Mouse (Mus musculus) ES-Bruce4 (cell line): ENCODE data around the gene Cerk. TPM values are rescaled to one million over a fixed set of nuclear protein-coding genes. Genes with fewer than 3 reads are reported as not detected.

Experiments used
- H3K27ac ChIP-seq: 2 replicates; pipeline ENCODE4 v1.5.1; 2012; ENCODE audit warnings: low read length, inconsistent platforms; ENCODE audit not compliant: insufficient read depth
- H3K27me3 ChIP-seq: 2 replicates; pipeline ENCODE4 v1.6.1; 2012; ENCODE audit warnings: mild to moderate bottlenecking, low read length, inconsistent platforms; ENCODE audit not compliant: control insufficient read depth, poor library complexity, insufficient read depth, severe bottlenecking
- H3K36me3 ChIP-seq: 2 replicates; pipeline ENCODE4 v1.6.1; 2012; ENCODE audit warnings: inconsistent platforms, mild to moderate bottlenecking, low read length, moderate library complexity; ENCODE audit not compliant: control insufficient read depth, poor library complexity, insufficient read depth, severe bottlenecking
- H3K4me1 ChIP-seq: one replicate; pipeline ENCODE4 v1.8.1; 2011; ENCODE audit warnings: low read length; ENCODE audit not compliant: control insufficient read depth, insufficient read depth
- H3K4me3 ChIP-seq: 2 replicates; pipeline ENCODE4 v1.5.1; 2011; ENCODE audit warnings: low read depth, mild to moderate bottlenecking, low read length
- H3K9ac ChIP-seq: 2 replicates; pipeline ENCODE4 v1.6.1; 2012; ENCODE audit warnings: low read depth, mild to moderate bottlenecking, inconsistent platforms; ENCODE audit not compliant: poor library complexity, severe bottlenecking
- H3K9me3 ChIP-seq: replicated peaks from 2 replicates; pipeline ENCODE4 v1.6.1; 2012; ENCODE audit warnings: mild to moderate bottlenecking, low read length, inconsistent platforms; ENCODE audit not compliant: control insufficient read depth, poor library complexity, insufficient read depth, severe bottlenecking
- CTCF ChIP-seq: IDR thresholded peaks from one replicate; pipeline ENCODE4 v1.8.1; 2011; ENCODE audit warnings: low read depth, low read length
- EP300 ChIP-seq: IDR thresholded peaks from 2 replicates; pipeline ENCODE4 v1.6.1; 2011; ENCODE audit warnings: low read depth, low read length; ENCODE audit not compliant: insufficient read depth
- POLR2A ChIP-seq: IDR thresholded peaks from one replicate; pipeline ENCODE4 v1.8.1; 2011; ENCODE audit warnings: low read length; ENCODE audit not compliant: insufficient read depth
- polyA plus RNA-seq: library from polyadenylated mRNA; stranded (reverse); fragments of >200 nt; gene quantifications from 2 replicates; pipeline ENCODE4 v1.2.4, GENCODE M21; 2011; ENCODE audit warnings: low read depth; ENCODE audit not compliant: missing spikeins, insufficient read depth, insufficient read length

Gene Cerk
- polyA plus RNA-seq, 1 experiment = 5.5 TPM

GRCm38 (mm10) chr15:86146922-86147321, 39.0 kb downstream of the Cerk start:
- TF ChIP-seq CTCF = no peak
- no peak for TF ChIP-seq EP300
- no peak for TF ChIP-seq POLR2A
- Histone ChIP-seq H3K36me3 (no peaks in the 10 kb centered on the region), H3K9ac (no peak overlapping the region), H3K27me3 (no peaks in the 10 kb centered on the region), H3K4me3 (no peak overlapping the region), H3K4me1 (peaks cover 2% of the 10 kb centered on the region), H3K9me3 (no peaks in the 10 kb centered on the region), H3K27ac (no peak overlapping the region)

GRCm38 (mm10) chr15:86145046-86145445, 40.9 kb downstream of the Cerk start:
- H3K4me1 ChIP-seq = peaks cover 2% of the 10 kb centered on the region
- no peak overlapping the region for H3K27ac ChIP-seq
- no peak overlapping the region for H3K9ac ChIP-seq
- H3K36me3 ChIP-seq = no peaks in the 10 kb centered on the region
- no peak overlapping the region for H3K4me3 ChIP-seq
- TF ChIP-seq POLR2A = no peak
- TF ChIP-seq EP300 = no peak
- no peak for TF ChIP-seq CTCF
- H3K27me3 ChIP-seq = no peaks in the 10 kb centered on the region
- H3K9me3 ChIP-seq = no peaks in the 10 kb centered on the region

- no peaks in the 10 kb centered on the region for H3K9me3 ChIP-seq
- no peaks in the 10 kb centered on the region for H3K36me3 ChIP-seq
- H3K27me3 ChIP-seq = no peaks in the 10 kb centered on the region
- H3K27ac ChIP-seq = no peak overlapping the region
- peaks cover 2% of the 10 kb centered on the region for H3K4me1 ChIP-seq
- no peak overlapping the region for H3K9ac ChIP-seq
- TF ChIP-seq POLR2A (no peak), EP300 (no peak), CTCF (no peak)
- no peak overlapping the region for H3K4me3 ChIP-seq
Measured at GRCm38 (mm10) chr15:86144577-86144976, 41.4 kb downstream of the Cerk start.

GRCm38 (mm10) chr15:86140323-86140722, 45.6 kb downstream of the Cerk start:
- H3K27ac ChIP-seq = no peak overlapping the region

GRCm38 (mm10) chr15:86137638-86138037, 48.3 kb downstream of the Cerk start:
- Histone ChIP-seq H3K4me1 (peaks cover 2% of the 10 kb centered on the region), H3K27me3 (no peaks in the 10 kb centered on the region), H3K27ac (no peak overlapping the region), H3K9ac (no peak overlapping the region), H3K9me3 (no peaks in the 10 kb centered on the region), H3K4me3 (no peak overlapping the region), H3K36me3 (no peaks in the 10 kb centered on the region)
- TF ChIP-seq CTCF = peak; percentile 61
- TF ChIP-seq POLR2A = no peak
- no peak for TF ChIP-seq EP300

More at GRCm38 (mm10) chr15:86140323-86140722, 45.6 kb downstream of the Cerk start:
- H3K4me3 ChIP-seq = no peak overlapping the region
- no peak overlapping the region for H3K9ac ChIP-seq
- H3K36me3 ChIP-seq = no peaks in the 10 kb centered on the region
- peak; percentile 96 for TF ChIP-seq CTCF
- no peak for TF ChIP-seq POLR2A
- peaks cover 2% of the 10 kb centered on the region for H3K4me1 ChIP-seq
- no peaks in the 10 kb centered on the region for H3K9me3 ChIP-seq
- H3K27me3 ChIP-seq = no peaks in the 10 kb centered on the region

GRCm38 (mm10) chr15:86134941-86135783, 50.8 kb downstream of the Cerk start:
- H3K36me3 ChIP-seq = no peaks in the 10 kb centered on the region
- peak; percentile 89 for TF ChIP-seq CTCF
- TF ChIP-seq POLR2A = no peak
- H3K4me3 ChIP-seq = no peak overlapping the region
- no peaks in the 10 kb centered on the region for H3K4me1 ChIP-seq
- H3K9me3 ChIP-seq = no peaks in the 10 kb centered on the region
- H3K27ac ChIP-seq = no peak overlapping the region
- no peak overlapping the region for H3K9ac ChIP-seq
- no peaks in the 10 kb centered on the region for H3K27me3 ChIP-seq
